Mouse (Mus musculus) urinary bladder, postnatal 14 days (tissue): ENCODE data around the gene Iqschfp.

Experiments used
- DNase-seq: peaks from one replicate; pipeline ENCODE4 v3.0.0; 2021; ENCODE audit warnings: low spot score

Iqschfp gene

DNA sequence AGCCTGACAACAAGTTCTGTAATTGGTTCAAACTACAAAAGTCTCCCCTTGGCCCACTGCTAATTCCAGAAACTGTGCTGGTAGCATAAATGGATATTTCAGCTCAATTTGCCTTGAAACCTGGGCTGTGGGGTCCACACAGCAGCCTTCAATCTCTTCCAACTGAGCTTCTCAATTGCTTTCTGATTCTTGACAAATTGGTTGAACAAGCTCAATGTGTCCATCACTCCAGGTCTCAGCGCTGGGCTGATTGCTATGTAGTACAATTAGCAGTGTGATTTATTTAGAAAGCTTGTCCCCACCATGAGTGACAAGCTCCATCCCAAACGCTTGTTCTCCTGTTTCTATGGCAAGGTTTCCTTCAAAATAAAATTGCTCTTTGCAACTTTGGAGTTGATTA, 542.9 kb downstream of the Iqschfp start:
- DNase-seq = no peak

GRCm38 (mm10) chr3:68448480-68448879, 556.4 kb downstream of the Iqschfp start:
- no peak for DNase-seq

- no peak for DNase-seq
These were observed 559.6 kb downstream of the Iqschfp start for GRCm38 (mm10) chr3:68451634-68452033.

GRCm38 (mm10) chr3:68453266-68453665, 561.2 kb downstream of the Iqschfp start:
- DNase-seq = no peak

DNA sequence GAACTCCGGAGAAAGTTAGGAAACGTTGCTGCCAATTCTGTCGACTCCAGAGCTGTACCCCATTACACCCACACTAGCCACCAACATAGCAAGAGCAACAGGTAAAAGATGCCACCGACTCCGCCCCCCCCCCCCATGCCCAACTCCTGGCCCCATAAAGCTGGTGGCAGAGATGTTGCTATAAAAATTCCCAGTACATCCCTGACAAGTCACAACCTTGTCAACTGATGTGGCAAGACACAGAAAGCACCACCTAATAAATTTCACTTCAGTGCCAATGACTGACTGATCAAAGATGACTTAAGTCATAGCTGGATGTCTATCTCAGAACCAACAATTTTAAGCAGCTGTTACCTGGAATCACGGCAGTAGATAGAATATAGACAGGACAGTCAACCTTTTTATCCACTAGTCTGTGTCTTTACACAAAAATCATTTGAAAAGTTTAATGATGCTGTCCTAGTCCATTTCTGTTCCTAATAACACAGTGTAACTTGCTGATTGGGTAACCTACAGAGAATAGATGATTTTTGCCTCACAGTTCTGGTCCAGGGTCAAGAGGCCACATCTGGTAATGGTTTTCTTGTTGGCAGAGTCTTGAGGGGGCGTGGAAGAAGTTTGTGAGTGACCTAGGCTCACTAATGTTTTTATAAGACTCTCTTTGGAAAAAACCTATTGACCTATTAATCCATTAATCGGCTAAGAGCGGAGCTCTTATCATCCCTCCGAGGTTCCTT, 561.9 kb downstream of the Iqschfp start:
- DNase-seq = no peak

GRCm38 (mm10) chr3:68466643-68467042, 574.6 kb downstream of the Iqschfp start:
- no peak for DNase-seq

GRCm38 (mm10) chr3:68467941-68468687, 576.1 kb downstream of the Iqschfp start:
- DNase-seq = no peak

DNA sequence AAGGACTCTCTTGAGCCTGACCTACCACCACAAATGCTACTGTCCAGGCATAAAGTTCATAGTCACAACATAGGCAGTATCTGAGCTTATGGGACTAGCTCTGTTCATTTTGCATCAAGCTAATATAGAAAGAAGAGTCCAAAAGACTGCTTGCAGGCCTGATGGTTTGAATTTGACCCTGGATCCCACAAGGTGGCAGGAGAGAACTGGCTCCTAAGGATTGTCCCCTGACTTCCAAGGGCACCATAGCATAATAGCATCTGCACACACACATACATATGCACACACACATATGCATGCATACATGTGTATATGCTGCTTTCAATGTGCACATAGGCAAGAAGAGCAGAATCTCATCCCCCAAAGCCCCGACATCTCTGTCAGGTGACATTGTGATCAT, 577.6 kb downstream of the Iqschfp start:
- no peak for DNase-seq

DNA sequence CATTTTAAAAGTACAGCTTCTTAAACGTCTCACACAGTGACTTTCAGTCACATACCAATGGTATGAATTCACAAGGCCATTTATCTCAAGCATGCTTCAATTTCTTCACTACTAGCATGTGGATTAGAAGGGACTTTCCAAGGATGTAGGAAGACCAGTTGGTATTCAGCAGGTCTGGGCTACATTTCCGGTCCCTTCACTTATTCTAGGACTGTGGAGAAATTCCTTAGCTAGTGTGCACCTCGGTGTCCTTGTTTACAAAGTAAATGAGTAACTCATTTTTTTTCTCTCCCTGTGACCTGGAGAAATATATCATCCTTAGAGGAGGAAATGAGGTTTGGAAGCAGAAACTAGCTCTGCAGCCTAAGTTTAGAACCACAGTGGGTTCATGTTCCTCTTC, 578.0 kb downstream of the Iqschfp start:
- DNase-seq = no peak

- DNase-seq = no peak
These were observed 578.6 kb downstream of the Iqschfp start for GRCm38 (mm10) chr3:68470622-68471021.

DNA sequence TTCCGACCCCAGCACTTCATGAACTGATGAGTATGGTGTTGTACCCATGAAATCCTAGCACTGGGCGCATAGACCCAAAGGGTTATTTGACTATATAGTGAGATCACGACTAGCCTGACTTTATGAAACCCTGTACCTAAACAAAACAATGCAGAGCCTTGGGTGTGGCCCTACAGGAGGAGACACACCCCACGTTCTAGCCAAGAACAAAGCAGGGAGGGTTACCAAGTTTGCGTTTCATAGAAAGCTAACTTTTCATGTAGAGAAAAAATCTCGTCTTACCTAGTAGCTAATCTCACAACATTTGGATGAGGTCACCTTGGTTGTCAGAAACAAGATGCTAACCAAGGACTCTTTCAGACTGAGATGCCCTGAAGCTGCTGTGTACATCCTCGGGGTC, 584.3 kb downstream of the Iqschfp start:
- DNase-seq = no peak

- DNase-seq = no peak
These were observed 585.4 kb downstream of the Iqschfp start for GRCm38 (mm10) chr3:68477478-68477877.

GRCm38 (mm10) chr3:68479266-68479665, 587.2 kb downstream of the Iqschfp start:
- DNase-seq = no peak

DNA sequence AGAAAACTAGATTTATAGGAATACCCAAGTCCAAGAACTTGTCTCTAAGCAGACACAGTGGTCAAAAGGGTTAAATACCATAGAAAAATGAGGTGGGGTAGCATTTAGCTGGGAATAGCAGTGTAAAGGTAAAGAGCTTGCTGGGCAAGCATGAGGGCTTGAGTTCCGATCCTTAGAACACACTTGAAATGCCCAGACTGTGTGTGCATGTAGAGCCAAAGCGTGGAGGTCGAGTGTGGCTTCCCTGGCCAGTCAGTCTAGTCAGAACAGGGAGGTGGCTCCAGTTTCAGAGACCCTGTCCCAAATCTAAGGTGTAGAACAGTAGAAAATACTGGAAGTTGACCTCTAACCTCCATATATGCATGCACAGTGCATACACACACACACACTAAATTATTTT, 591.5 kb downstream of the Iqschfp start:
- no peak for DNase-seq

- DNase-seq = no peak
These were observed 592.0 kb downstream of the Iqschfp start for GRCm38 (mm10) chr3:68484021-68484420.

- no peak for DNase-seq
These were observed 592.5 kb downstream of the Iqschfp start for GRCm38 (mm10) chr3:68484561-68484960.

- no peak for DNase-seq
These were observed 595.6 kb downstream of the Iqschfp start for GRCm38 (mm10) chr3:68487621-68488020.

GRCm38 (mm10) chr3:68488316-68488715, 596.3 kb downstream of the Iqschfp start:
- DNase-seq = no peak

GRCm38 (mm10) chr3:68491516-68491915, 599.5 kb downstream of the Iqschfp start:
- DNase-seq = no peak

GRCm38 (mm10) chr3:68492066-68492465, 600.0 kb downstream of the Iqschfp start:
- DNase-seq = no peak

- DNase-seq = peak; percentile 22
These were observed 600.5 kb downstream of the Iqschfp start for GRCm38 (mm10) chr3:68492513-68492912.

GRCm38 (mm10) chr3:68493170-68493585, 601.1 kb downstream of the Iqschfp start:
- DNase-seq = peak; percentile 53

GRCm38 (mm10) chr3:68493586-68494295, 601.7 kb downstream of the Iqschfp start:
- peak; percentile 72 for DNase-seq
